Mouse (Mus musculus): ENCODE measurements around the gene Rac2. TPM values are rescaled to one million over a fixed set of nuclear protein-coding genes. Genes with fewer than 3 reads are reported as not detected.

Gene Rac2
- 100 to 1,000 TPM; 788 to 860 TPM for total RNA-seq (2023)

DNA sequence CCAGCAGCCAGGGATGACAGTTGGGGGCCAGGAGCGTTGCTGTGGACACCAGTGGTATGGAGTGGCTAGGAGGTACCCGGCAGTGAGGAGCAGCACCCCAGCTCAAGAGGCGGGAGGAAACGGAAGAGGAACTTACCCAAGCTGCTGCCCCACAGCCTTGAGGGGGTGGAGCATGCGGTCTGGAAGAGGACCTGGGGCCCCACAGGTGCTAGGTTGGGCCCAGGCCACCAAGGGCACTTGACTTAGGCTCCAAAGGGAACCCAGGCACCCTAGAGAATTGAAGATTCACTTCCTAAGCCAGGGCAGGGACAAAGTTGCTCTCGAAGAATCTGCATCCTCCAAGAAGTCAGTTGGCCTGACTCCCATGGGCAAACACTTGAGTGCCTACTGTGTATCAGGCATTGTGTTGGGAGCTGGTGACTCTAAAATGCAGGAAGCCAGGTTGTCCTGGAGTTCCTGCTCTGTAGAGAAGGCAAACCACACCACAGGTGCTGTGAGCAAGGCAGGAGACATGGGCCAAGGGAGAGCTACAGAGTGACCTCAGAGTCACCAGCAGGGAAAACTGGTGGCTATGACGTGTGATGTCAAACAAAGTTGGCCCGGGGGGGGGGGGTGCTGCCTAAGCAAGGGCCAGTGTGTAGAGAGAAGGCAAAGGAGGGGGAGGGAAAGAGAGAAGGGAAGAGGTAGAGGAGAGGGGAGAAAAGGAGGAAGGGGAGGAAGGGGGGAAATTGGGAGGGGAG is at the start of gene Rac2:
Gene Rac2, minus strand, starts transcription at position 126 of the 740 bp plus-strand sequence.

DNA sequence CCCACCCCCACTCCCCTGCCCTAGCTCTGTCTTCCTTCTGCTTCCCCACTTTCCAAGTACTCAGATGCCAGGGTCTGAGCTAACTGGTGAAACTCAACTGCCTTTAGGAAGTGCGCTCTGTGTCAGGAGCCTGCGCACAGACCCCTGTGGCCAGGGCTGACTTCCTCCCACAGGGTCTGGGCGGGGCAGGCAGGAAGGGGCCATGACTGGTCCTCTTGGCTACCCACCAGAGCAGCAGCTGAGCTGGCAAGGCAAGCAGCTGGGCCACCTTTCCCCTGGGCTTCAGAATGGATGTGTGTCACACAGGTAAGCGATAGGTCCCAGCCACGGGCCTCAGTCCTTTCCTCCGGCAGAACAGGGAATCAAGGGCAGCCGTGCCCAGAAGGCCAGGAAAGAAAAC is 24.3 kb upstream of the Rac2 start, which contains the start of gene Cyth4:
Gene Cyth4, plus strand, starts transcription at position 134 of the 400 bp plus-strand sequence.

GRCm38 (mm10) chr15:78544561-78545001 is 28.0 kb downstream of the Rac2 start, which contains the start of gene Sstr3:
TSS of gene Sstr3 (minus strand) at chr15:78544685.

DNA sequence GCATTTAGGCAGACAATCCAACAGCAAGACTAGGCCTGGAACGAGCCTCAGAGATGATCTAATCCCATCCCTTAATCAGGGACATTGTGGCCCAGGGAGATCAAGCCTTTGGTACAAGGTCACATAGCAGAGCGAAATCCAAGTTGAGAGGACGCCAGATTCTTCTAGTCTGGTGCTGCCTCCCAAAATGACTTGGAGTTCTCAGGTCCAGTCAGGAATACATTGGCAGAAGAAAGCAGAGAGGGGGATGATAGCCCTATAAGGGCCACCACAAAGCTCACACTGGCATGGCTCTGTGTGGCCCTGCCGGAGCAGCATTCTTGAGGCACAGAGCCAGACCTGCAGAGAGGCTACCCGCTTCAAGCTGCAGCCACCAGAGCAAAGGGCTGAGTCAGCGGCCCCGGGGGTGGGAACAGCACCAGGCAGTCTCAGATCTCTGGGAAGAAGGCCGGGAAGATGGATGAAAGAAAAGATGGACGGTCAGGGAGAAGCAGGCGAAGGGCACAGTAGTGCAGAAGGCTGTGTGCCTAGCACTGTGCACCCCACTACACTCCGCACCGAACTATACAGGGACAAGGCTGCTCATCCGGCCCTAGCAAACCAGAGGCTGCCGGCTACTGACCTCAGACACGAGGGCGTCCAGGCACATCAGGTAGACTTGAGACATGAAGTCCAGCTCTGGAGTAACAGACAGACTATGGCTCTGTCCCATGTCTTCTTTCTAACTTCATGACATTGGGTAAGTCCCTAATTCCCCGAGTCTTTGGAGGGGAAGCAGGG is 41.7 kb downstream of the Rac2 start, which contains the start of gene C1qtnf6:
Gene C1qtnf6, minus strand, starts transcription at position 746 of the 780 bp plus-strand sequence.

Other genes starting within 250 kb of the Rac2 start
- 10 to 100 TPM; 23.1 to 34.2 TPM for gene Csf2rb, start 247.0 kb downstream of the Rac2 start, total RNA-seq (2023)
- not detected for gene Tex33, start 176.9 kb downstream of the Rac2 start, total RNA-seq (2023)
- gene Tst, start 166.9 kb downstream of the Rac2 start, total RNA-seq (2023) = 1 to 10 TPM; 1.3 to 2.0 TPM
- gene Mpst, start 166.4 kb downstream of the Rac2 start, total RNA-seq (2023) = 10 to 100 TPM; 20.2 to 26.7 TPM
- gene Kctd17, start 144.2 kb downstream of the Rac2 start, total RNA-seq (2023) = 1 to 10 TPM in 1 of 2 experiments, under 1 TPM in 1; 0.53 to 1.0 TPM
- not detected for gene Tmprss6, start 104.1 kb downstream of the Rac2 start, total RNA-seq (2023)
- 1 to 10 TPM; 3.4 to 5.6 TPM for gene Il2rb, start 77.5 kb downstream of the Rac2 start, total RNA-seq (2023)
- not detected for gene C1qtnf6, start 41.4 kb downstream of the Rac2 start, total RNA-seq (2023)
- not detected for gene Sstr3, start 28.1 kb downstream of the Rac2 start, total RNA-seq (2023)
- 100 to 1,000 TPM; 166 to 178 TPM for gene Cyth4, start 24.3 kb upstream of the Rac2 start, total RNA-seq (2023)
- under 1 TPM in 1 of 2 experiments, not detected in 1; 0.12 TPM for gene Elfn2, start 146.0 kb upstream of the Rac2 start, total RNA-seq (2023)
- gene Mfng, start 200.7 kb upstream of the Rac2 start, total RNA-seq (2023) = 100 to 1,000 TPM in 1 of 2 experiments, 10 to 100 TPM in 1; 83.2 to 100 TPM
- under 1 TPM in 1 of 2 experiments, not detected in 1; 0.38 TPM for gene Card10, start 230.3 kb upstream of the Rac2 start, total RNA-seq (2023)

Data from B cell, adult 67 days (primary cell).